Mouse (Mus musculus): ENCODE measurements around the gene Krtap26-1. TPM values are rescaled to one million over a fixed set of nuclear protein-coding genes. Genes with fewer than 3 reads are reported as not detected.

Gene Krtap26-1
- polyA plus RNA-seq, 2 experiments: not detected

DNA sequence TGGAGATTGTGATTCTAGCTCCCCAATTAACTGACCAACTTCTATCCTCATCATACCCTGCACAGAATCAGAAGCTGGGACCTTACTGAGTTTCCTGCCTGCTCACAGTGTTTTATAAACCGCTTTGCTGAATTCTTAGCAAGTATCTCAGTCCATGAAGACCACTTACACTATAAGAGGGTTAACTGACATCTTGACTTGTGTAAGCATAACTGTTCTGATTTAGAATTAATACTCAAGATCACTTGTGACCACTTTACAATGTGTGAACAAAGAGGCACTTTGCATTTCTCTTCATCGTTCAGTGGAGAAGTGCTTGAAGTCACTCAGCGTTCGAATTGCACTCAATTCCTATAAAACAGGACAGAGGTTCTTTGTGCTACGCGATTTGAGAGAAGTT is 43.0 kb downstream of the Krtap26-1 start:
- ATAC-seq (ENCODE audit: insufficient read depth) (no peak), DNase-seq (ENCODE audit: low read depth in 3 of 3, low spot score in 3 of 3) (no peak)
- 76% methylated on average over 6 of the region's 6 CpGs for WGBS (ENCODE audit: insufficient replicate concordance)

DNA sequence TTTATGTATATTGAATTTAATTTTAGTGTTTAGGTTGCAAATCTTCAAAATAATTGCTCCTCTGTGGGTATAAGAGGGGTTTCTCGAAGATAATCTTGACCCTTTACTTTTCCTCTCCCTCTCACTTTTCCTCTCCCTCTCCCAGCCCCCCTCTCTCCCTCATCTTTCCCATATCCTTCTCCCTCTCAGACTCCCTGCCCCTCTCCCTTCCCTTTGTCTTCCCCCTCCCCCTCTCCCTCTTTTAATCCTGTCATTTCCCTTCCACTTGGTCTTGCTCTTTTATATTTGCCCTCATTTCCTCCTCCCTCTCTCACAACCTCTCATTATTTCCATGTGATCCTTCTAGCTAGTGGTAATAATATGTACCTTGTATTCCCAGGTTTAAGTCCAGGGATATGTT is 45.1 kb downstream of the Krtap26-1 start:
- Histone ChIP-seq H3K9ac (replicated peaks) (no peak overlapping the region), H3K4me1 (replicated peaks; ENCODE audit: control insufficient read depth in 2 of 2, insufficient read depth in 2 of 2, low read length in 1 of 2) (no peaks in the 10 kb centered on the region), H3K4me2 (ENCODE audit: low read depth) (no peak overlapping the region), H3K9me3 (ENCODE audit: control insufficient read depth, low read length) (no peaks in the 10 kb centered on the region), H3K36me3 (replicated peaks; ENCODE audit: control insufficient read depth, insufficient read depth, low read depth) (no peaks in the 10 kb centered on the region), H3K4me3 (ENCODE audit: insufficient read depth in 1 of 2, low read depth in 2 of 2, low read length in 2 of 2) (no peak overlapping the region), H3K27ac (no peak overlapping the region), H3K27me3 (ENCODE audit: control insufficient read depth, insufficient read depth, low read length) (no peaks in the 10 kb centered on the region)
- WGBS (ENCODE audit: insufficient replicate concordance): 25% methylated on average over 1 of the region's 1 CpGs
- ATAC-seq (ENCODE audit: insufficient read depth) (no peak), DNase-seq (ENCODE audit: low read depth in 3 of 3, low spot score in 3 of 3) (no peak)
- TF ChIP-seq EP300 (IDR thresholded peaks at IDR 0.05; ENCODE audit: low read depth) (no peak), CTCF (IDR thresholded peaks at IDR 0.05; ENCODE audit: low read depth) (no peak)

More for the DNA sequence above, 43.0 kb downstream of the Krtap26-1 start:
- Histone ChIP-seq H3K36me3 (replicated peaks; ENCODE audit: control insufficient read depth, insufficient read depth, low read depth) (no peaks in the 10 kb centered on the region), H3K9ac (replicated peaks) (no peak overlapping the region), H3K4me1 (replicated peaks; ENCODE audit: control insufficient read depth in 2 of 2, insufficient read depth in 2 of 2, low read length in 1 of 2) (no peaks in the 10 kb centered on the region), H3K4me3 (ENCODE audit: insufficient read depth in 1 of 2, low read depth in 2 of 2, low read length in 2 of 2) (no peak overlapping the region), H3K9me3 (ENCODE audit: control insufficient read depth, low read length) (no peaks in the 10 kb centered on the region), H3K27me3 (ENCODE audit: control insufficient read depth, insufficient read depth, low read length) (no peaks in the 10 kb centered on the region), H3K4me2 (ENCODE audit: low read depth) (no peak overlapping the region), H3K27ac (no peak overlapping the region)
- TF ChIP-seq CTCF (IDR thresholded peaks at IDR 0.05; ENCODE audit: low read depth): no peak
- no peak for TF ChIP-seq EP300 (IDR thresholded peaks at IDR 0.05; ENCODE audit: low read depth)

- no peaks in the 10 kb centered on the region for H3K36me3 ChIP-seq (replicated peaks; ENCODE audit: control insufficient read depth, insufficient read depth, low read depth)
- no peak overlapping the region for H3K27ac ChIP-seq
- no peak overlapping the region for H3K4me3 ChIP-seq (ENCODE audit: insufficient read depth in 1 of 2, low read depth in 2 of 2, low read length in 2 of 2)
- H3K4me1 ChIP-seq (replicated peaks; ENCODE audit: control insufficient read depth in 2 of 2, insufficient read depth in 2 of 2, low read length in 1 of 2): no peaks in the 10 kb centered on the region
- ATAC-seq (ENCODE audit: insufficient read depth): no peak
- no peaks in the 10 kb centered on the region for H3K27me3 ChIP-seq (ENCODE audit: control insufficient read depth, insufficient read depth, low read length)
- TF ChIP-seq EP300 (IDR thresholded peaks at IDR 0.05; ENCODE audit: low read depth) (no peak), CTCF (IDR thresholded peaks at IDR 0.05; ENCODE audit: low read depth) (no peak)
- H3K9ac ChIP-seq (replicated peaks): no peak overlapping the region
- no peaks in the 10 kb centered on the region for H3K9me3 ChIP-seq (ENCODE audit: control insufficient read depth, low read length)
- no peak overlapping the region for H3K4me2 ChIP-seq (ENCODE audit: low read depth)
- WGBS (ENCODE audit: insufficient replicate concordance): 58% methylated on average over 8 of the region's 8 CpGs
- no peak for DNase-seq (ENCODE audit: low read depth in 3 of 3, low spot score in 3 of 3)
Measured at GRCm38 (mm10) chr16:88600303-88600702, 47.3 kb downstream of the Krtap26-1 start.

DNA sequence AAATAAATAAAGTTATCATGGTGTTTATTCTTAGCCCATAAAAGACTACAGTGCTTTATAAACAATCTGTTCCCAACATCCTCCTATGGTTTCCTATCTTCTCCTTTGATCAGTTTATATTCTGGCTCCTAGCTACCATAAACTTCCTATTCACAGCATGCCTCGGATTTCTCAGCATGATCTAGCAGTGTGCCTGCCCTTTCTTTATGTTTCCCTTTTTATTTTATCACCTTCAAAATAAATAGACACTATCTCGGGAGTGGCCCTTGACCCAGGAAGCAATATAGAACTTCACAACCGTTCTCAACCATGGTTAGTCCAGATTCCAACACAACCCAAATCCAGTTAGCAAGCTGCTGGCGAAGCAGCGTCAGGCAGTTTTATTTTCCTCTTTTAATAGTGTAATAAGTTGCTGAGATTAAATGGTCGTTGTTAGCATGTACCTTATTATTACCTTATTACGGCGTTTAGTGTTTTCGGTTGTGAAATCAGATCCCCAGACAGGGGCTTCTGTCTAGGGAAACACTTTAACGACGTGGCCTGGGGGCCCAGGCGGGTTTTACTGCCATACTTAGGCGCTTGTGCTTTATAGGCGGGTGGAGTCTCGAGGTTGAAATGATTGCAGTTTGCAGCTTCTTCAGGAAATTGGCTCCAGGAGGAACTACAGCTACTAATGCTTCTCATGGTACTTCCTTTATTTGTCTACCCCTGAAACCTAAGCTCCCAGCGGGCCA is 47.9 kb downstream of the Krtap26-1 start:
- TF ChIP-seq EP300 (IDR thresholded peaks at IDR 0.05; ENCODE audit: low read depth) (no peak), CTCF (IDR thresholded peaks at IDR 0.05; ENCODE audit: low read depth) (no peak)
- Histone ChIP-seq H3K9ac (replicated peaks) (no peak overlapping the region), H3K27me3 (ENCODE audit: control insufficient read depth, insufficient read depth, low read length) (no peaks in the 10 kb centered on the region), H3K27ac (no peak overlapping the region), H3K4me3 (ENCODE audit: insufficient read depth in 1 of 2, low read depth in 2 of 2, low read length in 2 of 2) (no peak overlapping the region), H3K36me3 (replicated peaks; ENCODE audit: control insufficient read depth, insufficient read depth, low read depth) (no peaks in the 10 kb centered on the region), H3K4me2 (ENCODE audit: low read depth) (no peak overlapping the region), H3K4me1 (replicated peaks; ENCODE audit: control insufficient read depth in 2 of 2, insufficient read depth in 2 of 2, low read length in 1 of 2) (no peaks in the 10 kb centered on the region), H3K9me3 (ENCODE audit: control insufficient read depth, low read length) (no peaks in the 10 kb centered on the region)
- no peak for DNase-seq (ENCODE audit: low read depth in 3 of 3, low spot score in 3 of 3)
- 27% methylated on average over 16 of the region's 16 CpGs for WGBS (ENCODE audit: insufficient replicate concordance)
- ATAC-seq (ENCODE audit: insufficient read depth): no peak

Other genes with a start within 250 kb of the Krtap26-1 start
- not detected in 2 replicates for gene Cldn17, start 140.8 kb downstream of the Krtap26-1 start, polyA plus RNA-seq (2012; rRNA removed)
- gene Cldn17, start 140.8 kb downstream of the Krtap26-1 start, polyA plus RNA-seq (2014; fragmentation: Nextera tagmentation; extraction: Ambion mirVana): not detected in 2 replicates
- 0.02 and 0.15 TPM in 2 replicates for gene Cldn8, start 84.6 kb downstream of the Krtap26-1 start, polyA plus RNA-seq (2012; rRNA removed)
- gene Cldn8, start 84.6 kb downstream of the Krtap26-1 start, polyA plus RNA-seq (2014; fragmentation: Nextera tagmentation; extraction: Ambion mirVana): 0.05 and 0.06 TPM in 2 replicates
- not detected in 2 replicates for gene Krtap24-1, start 35.5 kb downstream of the Krtap26-1 start, polyA plus RNA-seq (2012; rRNA removed)
- not detected in 2 replicates for gene Krtap24-1, start 35.5 kb downstream of the Krtap26-1 start, polyA plus RNA-seq (2014; fragmentation: Nextera tagmentation; extraction: Ambion mirVana)
- gene 2310079G19Rik, start 20.1 kb downstream of the Krtap26-1 start, polyA plus RNA-seq (2012; rRNA removed): not detected in 2 replicates
- not detected in 2 replicates for gene 2310079G19Rik, start 20.1 kb downstream of the Krtap26-1 start, polyA plus RNA-seq (2014; fragmentation: Nextera tagmentation; extraction: Ambion mirVana)
- gene Krtap27-1, start 23.9 kb upstream of the Krtap26-1 start, polyA plus RNA-seq (2012; rRNA removed): not detected in 2 replicates
- not detected in 2 replicates for gene Krtap27-1, start 23.9 kb upstream of the Krtap26-1 start, polyA plus RNA-seq (2014; fragmentation: Nextera tagmentation; extraction: Ambion mirVana)
- gene 2310061N02Rik, start 60.2 kb upstream of the Krtap26-1 start, polyA plus RNA-seq (2012; rRNA removed): not detected in 2 replicates
- gene 2310061N02Rik, start 60.2 kb upstream of the Krtap26-1 start, polyA plus RNA-seq (2014; fragmentation: Nextera tagmentation; extraction: Ambion mirVana): not detected in 2 replicates
- not detected in 2 replicates for gene Krtap13-1, start 81.1 kb upstream of the Krtap26-1 start, polyA plus RNA-seq (2012; rRNA removed)
- gene Krtap13-1, start 81.1 kb upstream of the Krtap26-1 start, polyA plus RNA-seq (2014; fragmentation: Nextera tagmentation; extraction: Ambion mirVana): not detected in 2 replicates
- not detected in 2 replicates for gene Krtap13, start 103.8 kb upstream of the Krtap26-1 start, polyA plus RNA-seq (2012; rRNA removed)
- not detected in 2 replicates for gene Krtap13, start 103.8 kb upstream of the Krtap26-1 start, polyA plus RNA-seq (2014; fragmentation: Nextera tagmentation; extraction: Ambion mirVana)
- gene 2310034C09Rik, start 111.1 kb upstream of the Krtap26-1 start, polyA plus RNA-seq (2012; rRNA removed): not detected in 2 replicates
- not detected in 2 replicates for gene 2310034C09Rik, start 111.1 kb upstream of the Krtap26-1 start, polyA plus RNA-seq (2014; fragmentation: Nextera tagmentation; extraction: Ambion mirVana)
- gene 2310057N15Rik, start 126.4 kb upstream of the Krtap26-1 start, polyA plus RNA-seq (2012; rRNA removed): not detected in 2 replicates
- gene 2310057N15Rik, start 126.4 kb upstream of the Krtap26-1 start, polyA plus RNA-seq (2014; fragmentation: Nextera tagmentation; extraction: Ambion mirVana): not detected in 2 replicates
- not detected in 2 replicates for gene Gm5965, start 130.1 kb upstream of the Krtap26-1 start, polyA plus RNA-seq (2012; rRNA removed)
- not detected in 2 replicates for gene Gm5965, start 130.1 kb upstream of the Krtap26-1 start, polyA plus RNA-seq (2014; fragmentation: Nextera tagmentation; extraction: Ambion mirVana)
- gene Gm20741, start 164.4 kb upstream of the Krtap26-1 start, polyA plus RNA-seq (2012; rRNA removed): not detected in 2 replicates
- gene Gm20741, start 164.4 kb upstream of the Krtap26-1 start, polyA plus RNA-seq (2014; fragmentation: Nextera tagmentation; extraction: Ambion mirVana): not detected in 2 replicates
- not detected in 2 replicates for gene Krtap15, start 172.4 kb upstream of the Krtap26-1 start, polyA plus RNA-seq (2012; rRNA removed)
- not detected in 2 replicates for gene Krtap15, start 172.4 kb upstream of the Krtap26-1 start, polyA plus RNA-seq (2014; fragmentation: Nextera tagmentation; extraction: Ambion mirVana)
- gene Krtap14, start 178.3 kb upstream of the Krtap26-1 start, polyA plus RNA-seq (2012; rRNA removed): not detected in 2 replicates
- not detected in 2 replicates for gene Krtap14, start 178.3 kb upstream of the Krtap26-1 start, polyA plus RNA-seq (2014; fragmentation: Nextera tagmentation; extraction: Ambion mirVana)
- not detected in 2 replicates for gene Krtap19-1, start 221.6 kb upstream of the Krtap26-1 start, polyA plus RNA-seq (2012; rRNA removed)
- not detected in 2 replicates for gene Krtap19-1, start 221.6 kb upstream of the Krtap26-1 start, polyA plus RNA-seq (2014; fragmentation: Nextera tagmentation; extraction: Ambion mirVana)
- not detected in 2 replicates for gene Krtap19-2, start 226.5 kb upstream of the Krtap26-1 start, polyA plus RNA-seq (2012; rRNA removed)
- gene Krtap19-2, start 226.5 kb upstream of the Krtap26-1 start, polyA plus RNA-seq (2014; fragmentation: Nextera tagmentation; extraction: Ambion mirVana): not detected in 2 replicates
- gene Krtap19-3, start 230.2 kb upstream of the Krtap26-1 start, polyA plus RNA-seq (2012; rRNA removed): not detected in 2 replicates
- not detected in 2 replicates for gene Krtap19-3, start 230.2 kb upstream of the Krtap26-1 start, polyA plus RNA-seq (2014; fragmentation: Nextera tagmentation; extraction: Ambion mirVana)
- not detected in 2 replicates for gene Krtap19-4, start 237.3 kb upstream of the Krtap26-1 start, polyA plus RNA-seq (2012; rRNA removed)
- not detected in 2 replicates for gene Krtap19-4, start 237.3 kb upstream of the Krtap26-1 start, polyA plus RNA-seq (2014; fragmentation: Nextera tagmentation; extraction: Ambion mirVana)
- not detected in 2 replicates for gene Krtap19-5, start 248.7 kb upstream of the Krtap26-1 start, polyA plus RNA-seq (2012; rRNA removed)
- gene Krtap19-5, start 248.7 kb upstream of the Krtap26-1 start, polyA plus RNA-seq (2014; fragmentation: Nextera tagmentation; extraction: Ambion mirVana): not detected in 2 replicates

All from liver, embryonic 14.5 days (tissue).